Mouse (Mus musculus) ES-E14 (cell line): Measurements from ENCODE around the gene Hao2. TPM values are rescaled to one million over a fixed set of nuclear protein-coding genes. Genes with fewer than 3 reads are reported as not detected.

Source experiments
- DNase-seq: peaks from one replicate; pipeline ENCODE4 v3.0.0-alpha.2; 2013; ENCODE audit warnings: low read depth, low spot score
- H3K27ac ChIP-seq: 2 replicates; pipeline ENCODE4 v1.5.1; 2012; ENCODE audit warnings: low read depth, mild to moderate bottlenecking, low read length, moderate library complexity, mixed read lengths; ENCODE audit not compliant: poor library complexity, insufficient read depth, severe bottlenecking
- H3K36me3 ChIP-seq: 2 replicates; pipeline ENCODE4 v1.6.1; 2012; ENCODE audit warnings: mild to moderate bottlenecking, low read length, moderate library complexity, mixed read lengths; ENCODE audit not compliant: control insufficient read depth, poor library complexity, insufficient read depth, severe bottlenecking
- H3K4me1 ChIP-seq, 2 experiments: fragments of 150-350 bp in 1 of 2; sonication (generic) in 1 of 2; 2 replicates each; pipeline ENCODE4 v1.6.1; 2012; ENCODE audit warnings: low read length in 2 of 2, mild to moderate bottlenecking in 1 of 2, mixed read lengths in 1 of 2; ENCODE audit not compliant: control insufficient read depth in 2 of 2, insufficient read depth in 2 of 2, poor library complexity in 1 of 2
- H3K4me3 ChIP-seq, 2 experiments: fragments of 150-350 bp in 1 of 2; sonication (generic) in 1 of 2; 2 replicates each; pipeline ENCODE4 v1.5.1; 2012; ENCODE audit warnings: low read length in 2 of 2, low read depth in 1 of 2, mild to moderate bottlenecking in 1 of 2, mixed read lengths in 1 of 2; ENCODE audit not compliant: insufficient read depth in 1 of 2, poor library complexity in 1 of 2, severe bottlenecking in 1 of 2
- H3K9ac ChIP-seq: 2 replicates; pipeline ENCODE4 v1.6.1; 2012; ENCODE audit warnings: low read depth, mild to moderate bottlenecking, low read length, mixed read lengths; ENCODE audit not compliant: poor library complexity, insufficient read depth, severe bottlenecking
- H3K9me3 ChIP-seq: fragments of 150-350 bp; sonication (generic); 2 replicates; pipeline ENCODE4 v1.6.1; 2012; ENCODE audit warnings: low read depth, mild to moderate bottlenecking, low read length; ENCODE audit not compliant: control insufficient read depth, insufficient read depth
- CHD2 ChIP-seq: IDR thresholded peaks from 2 replicates; pipeline ENCODE4 v1.6.1; 2014; ENCODE audit warnings: mild to moderate bottlenecking, low read depth, low read length, inconsistent platforms
- HCFC1 ChIP-seq: IDR thresholded peaks from 2 replicates; pipeline ENCODE4 v1.6.1; 2012; ENCODE audit warnings: low read length, inconsistent platforms, borderline replicate concordance; ENCODE audit not compliant: insufficient read depth
- MAFK ChIP-seq: IDR thresholded peaks from 2 replicates; pipeline ENCODE4 v1.6.1; 2014; ENCODE audit warnings: mild to moderate bottlenecking, low read depth, low read length, inconsistent platforms; ENCODE audit not compliant: insufficient read depth
- ZC3H11A ChIP-seq: IDR thresholded peaks from 2 replicates; pipeline ENCODE4 v1.6.1; 2012; ENCODE audit warnings: low read depth, mild to moderate bottlenecking, inconsistent platforms, low read length, borderline replicate concordance
- ZNF384 ChIP-seq: IDR thresholded peaks from 2 replicates; pipeline ENCODE4 v1.6.1; 2012; ENCODE audit warnings: low read depth, low read length, inconsistent platforms
- in situ Hi-C, 2 experiments: fragments of 600-800 bp; cut with MboI; formaldehyde crosslinking; loops; one replicate each; pipeline ENCODE4 v1.15.1; 2025; ENCODE audit warnings: low sequenced_read_pairs in 2 of 2, inconsistent platforms in 1 of 2; ENCODE audit not compliant: unreplicated experiment in 2 of 2
- total RNA-seq: library from RNA; depleted of rRNA; stranded (reverse); fragments of 300-350 nt; gene quantifications from 2 replicates; pipeline ENCODE4 v1.2.3, GENCODE M21; 2012; rRNA removed

The Hao2 gene
- not detected in 2 replicates for total RNA-seq

DNA sequence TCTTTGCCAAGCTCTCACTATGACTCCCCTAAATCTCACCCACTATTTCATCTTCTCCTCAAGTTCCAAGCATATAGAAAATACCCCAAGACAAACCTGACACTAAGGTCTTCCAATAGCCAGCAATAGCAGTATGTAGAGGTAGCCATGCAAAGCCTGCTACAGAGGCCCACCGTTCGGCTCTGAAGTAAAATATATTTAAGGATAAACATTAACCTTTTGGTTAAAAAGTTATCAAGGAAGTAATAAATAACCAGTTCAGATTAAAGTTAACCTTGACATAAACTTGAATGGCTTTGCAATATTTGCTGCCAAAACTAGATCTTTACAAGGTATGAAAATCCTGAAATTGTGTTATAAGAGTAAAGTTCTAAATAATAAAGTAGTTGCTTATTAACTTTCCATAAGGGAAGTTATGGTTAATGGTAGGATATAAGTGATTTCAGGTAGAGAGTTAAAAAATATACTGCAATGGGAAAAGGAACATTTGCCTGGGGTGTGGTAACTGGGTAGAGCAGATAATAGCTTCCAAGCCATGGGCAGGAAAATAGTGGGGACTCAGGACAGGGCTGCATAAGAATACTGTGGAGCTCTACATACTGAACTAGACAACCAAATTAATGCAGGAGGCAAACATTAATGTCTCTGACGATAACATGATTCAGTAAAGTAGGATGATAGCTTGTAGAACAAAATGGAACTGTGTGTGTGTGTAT is at the start of gene Hao2:
Gene Hao2, minus strand, starts transcription at position 183 of the 716 bp plus-strand sequence.
- TF ChIP-seq CHD2 = no peak
- no peak for TF ChIP-seq MAFK
- H3K4me3 ChIP-seq = no peak within 1 kb of the TSS
- in situ Hi-C loops = no loop called here
- H3K36me3 ChIP-seq = no peaks in the 10 kb centered on the region
- no peaks in the 10 kb centered on the region for H3K9me3 ChIP-seq
- no peak for DNase-seq
- H3K9ac ChIP-seq = no peak within 1 kb of the TSS
- H3K4me1 ChIP-seq = no peaks in the 10 kb centered on the region
- no peak within 1 kb of the TSS for H3K27ac ChIP-seq

DNA sequence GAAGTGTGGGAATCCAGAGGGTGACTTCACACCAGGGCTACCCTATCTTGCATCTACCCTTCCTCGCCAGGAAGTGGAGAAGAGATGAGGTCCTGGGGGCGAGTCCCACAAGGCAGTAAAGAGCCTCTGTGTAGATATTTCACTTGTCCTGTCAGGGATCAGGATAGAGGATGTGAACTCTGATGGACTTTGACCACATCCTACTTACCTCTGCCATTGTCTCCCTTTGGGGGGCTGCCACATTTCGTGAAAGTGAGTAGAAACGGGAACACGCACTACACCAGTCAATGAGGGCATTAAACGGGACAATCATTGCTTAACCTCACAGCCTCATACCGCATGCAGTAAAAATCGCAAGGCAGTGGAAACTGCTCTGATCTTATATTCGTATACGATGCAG is 48.6 kb upstream of the Hao2 start:
- in situ Hi-C loops = no loop called here
- Histone ChIP-seq H3K9me3 (no peaks in the 10 kb centered on the region), H3K4me1 (no peaks in the 10 kb centered on the region), H3K27ac (no peak overlapping the region), H3K4me3 (no peak overlapping the region), H3K9ac (no peak overlapping the region), H3K36me3 (no peaks in the 10 kb centered on the region)
- no peak for TF ChIP-seq HCFC1
- no peak for TF ChIP-seq CHD2
- no peak for TF ChIP-seq MAFK
- no peak for TF ChIP-seq ZC3H11A
- TF ChIP-seq ZNF384 = no peak
- DNase-seq = no peak

DNA sequence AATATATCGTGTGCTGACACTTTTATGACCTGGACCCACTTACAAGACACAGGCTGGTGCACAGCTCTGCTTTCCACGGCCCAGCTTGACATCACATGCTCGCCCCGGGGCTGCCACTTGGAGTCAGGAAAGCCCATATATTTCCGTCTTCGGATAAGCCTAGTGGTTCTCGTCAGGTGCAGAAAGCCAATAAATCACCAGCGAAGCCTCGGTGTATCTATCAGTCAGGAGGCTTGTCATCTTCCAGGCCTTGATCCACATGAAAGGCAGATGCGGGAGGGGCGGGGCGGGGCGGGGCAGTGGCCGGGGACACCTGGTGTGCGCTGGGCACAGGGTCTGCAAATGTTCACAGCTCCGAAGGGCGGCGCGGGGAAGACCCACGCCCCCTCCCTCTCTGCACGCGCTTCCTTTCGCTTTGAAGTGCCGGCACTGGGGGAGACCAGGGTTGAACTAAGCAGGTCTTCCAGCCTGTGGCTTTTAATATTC is 48.1 kb upstream of the Hao2 start:
- Histone ChIP-seq H3K9ac (no peak overlapping the region), H3K9me3 (no peaks in the 10 kb centered on the region), H3K4me1 (no peaks in the 10 kb centered on the region), H3K27ac (no peak overlapping the region), H3K4me3 (no peak overlapping the region), H3K36me3 (no peaks in the 10 kb centered on the region)
- no peak for DNase-seq
- TF ChIP-seq MAFK = no peak
- TF ChIP-seq HCFC1 = no peak
- TF ChIP-seq CHD2 = no peak
- TF ChIP-seq ZNF384 = no peak
- TF ChIP-seq ZC3H11A = no peak
- in situ Hi-C loops = no loop called here

DNA sequence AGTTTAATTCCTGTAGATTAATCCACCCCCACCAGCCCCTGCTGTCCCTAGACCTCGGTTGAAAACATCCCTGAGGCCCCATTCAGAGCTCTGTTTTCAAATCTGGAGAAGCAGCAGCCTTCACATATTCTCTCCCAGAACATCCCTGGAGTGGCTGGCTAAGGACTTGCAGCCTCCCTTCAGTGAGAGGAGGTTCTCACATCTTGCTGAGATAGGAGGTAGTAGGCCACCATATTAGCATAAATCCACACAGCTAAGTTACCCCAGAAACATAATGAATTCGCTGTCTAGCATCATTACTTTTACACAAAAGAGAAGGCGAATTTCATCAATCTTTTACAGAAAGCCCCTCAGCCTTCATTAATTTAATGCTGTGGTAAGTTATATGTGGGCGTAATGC is 47.2 kb upstream of the Hao2 start:
- TF ChIP-seq MAFK (no peak), HCFC1 (no peak), ZNF384 (no peak), CHD2 (no peak), ZC3H11A (no peak)
- Histone ChIP-seq H3K36me3 (no peaks in the 10 kb centered on the region), H3K4me1 (no peaks in the 10 kb centered on the region), H3K9me3 (no peaks in the 10 kb centered on the region), H3K27ac (no peak overlapping the region), H3K9ac (no peak overlapping the region), H3K4me3 (no peak overlapping the region)
- in situ Hi-C loops = no loop called here
- DNase-seq = no peak

DNA sequence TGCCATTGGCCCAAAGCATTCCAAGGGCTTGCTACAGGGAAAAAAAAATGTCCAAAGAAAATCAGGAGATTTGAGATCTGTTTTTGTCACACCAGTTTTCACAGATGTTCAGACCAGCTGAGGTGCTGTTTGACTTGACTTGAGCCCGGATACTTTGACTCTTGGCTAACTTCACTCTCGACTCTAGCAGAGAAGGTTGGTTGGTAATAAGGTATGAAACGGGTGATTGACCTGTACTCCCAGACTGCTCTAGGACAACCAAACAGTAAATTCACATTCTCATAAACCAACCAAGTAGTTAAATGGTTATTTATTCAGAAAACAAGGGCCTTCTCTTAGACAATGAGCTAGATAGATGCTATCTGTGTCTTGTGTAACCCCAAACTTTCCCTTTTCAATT is 43.4 kb upstream of the Hao2 start:
- H3K9ac ChIP-seq = no peak overlapping the region
- in situ Hi-C loops = no loop called here
- no peak for DNase-seq
- no peak overlapping the region for H3K4me3 ChIP-seq
- no peaks in the 10 kb centered on the region for H3K9me3 ChIP-seq
- H3K27ac ChIP-seq = no peak overlapping the region
- H3K36me3 ChIP-seq = no peaks in the 10 kb centered on the region
- TF ChIP-seq ZC3H11A (no peak), ZNF384 (no peak), MAFK (no peak), HCFC1 (no peak), CHD2 (no peak)
- H3K4me1 ChIP-seq = no peaks in the 10 kb centered on the region
